Mouse (Mus musculus): Measurements from ENCODE around the gene Sympk. TPM values are rescaled to one million over a fixed set of nuclear protein-coding genes. Genes with fewer than 3 reads are reported as not detected.
A peak's percentile ranks its signal among the peaks of the same experiment; 100 is the strongest.

Sympk gene
- polyA plus RNA-seq, 1 experiment from 2014 or later = 50.8 TPM

DNA sequence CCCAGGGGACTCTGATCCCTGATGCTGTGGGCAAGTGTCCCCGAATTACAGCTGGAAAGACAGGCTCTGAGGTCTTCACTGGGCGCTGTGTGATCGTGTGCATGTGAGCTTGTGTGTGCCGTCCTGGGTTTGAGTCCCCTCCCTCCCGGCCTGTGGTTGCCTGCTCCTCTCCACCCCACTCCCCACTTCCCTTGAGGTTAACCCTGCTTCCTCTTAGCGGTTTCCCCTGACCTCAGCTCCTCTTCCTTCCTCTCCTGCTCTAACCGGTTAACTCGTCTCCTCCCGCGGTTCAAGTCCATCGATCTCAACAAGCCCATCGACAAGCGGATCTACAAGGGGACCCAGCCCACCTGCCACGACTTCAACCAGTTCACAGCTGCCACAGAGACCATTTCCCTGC, 53.6 kb downstream of the Sympk start:
- no peak for ATAC-seq (ENCODE audit: low FRiP score)
- Histone ChIP-seq H3K9me3 (replicated peaks) (no peaks in the 10 kb centered on the region), H3K27me3 (no peaks in the 10 kb centered on the region), H3K4me1 (peaks cover 31% of the 10 kb centered on the region), H3K4me3 (peak overlapping the region; percentile 98), H3K27ac (no peak overlapping the region), H3K4me2 (replicated peaks) (peak overlapping the region; percentile 96), H3K36me3 (peaks cover 50% of the 10 kb centered on the region), H3K9ac (peak overlapping the region; percentile 95)
- WGBS = 78% methylated on average over 14 of the region's 14 CpGs

DNA sequence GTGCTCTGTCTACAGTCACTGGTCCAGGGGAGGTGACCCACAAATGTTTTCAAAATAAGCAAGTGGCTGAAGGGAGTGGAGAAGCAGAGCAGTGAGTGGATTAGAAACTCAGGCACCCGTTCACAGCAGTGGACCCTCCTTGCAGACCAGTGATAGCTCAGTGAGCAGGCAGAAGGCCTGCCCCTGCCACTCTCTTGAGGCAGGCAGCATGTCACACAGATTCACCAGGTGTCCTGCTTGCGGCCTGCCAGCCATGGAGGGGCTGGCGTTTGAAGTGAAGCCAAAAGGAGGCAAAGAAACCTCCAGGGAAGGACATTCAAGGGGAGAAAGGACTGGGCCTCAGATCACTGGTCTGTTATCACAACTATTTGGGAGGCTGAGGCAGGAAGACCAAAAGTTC, 54.6 kb downstream of the Sympk start:
- Histone ChIP-seq H3K4me2 (replicated peaks) (no peak overlapping the region), H3K4me3 (no peak overlapping the region), H3K27me3 (no peaks in the 10 kb centered on the region), H3K9me3 (replicated peaks) (no peaks in the 10 kb centered on the region), H3K36me3 (peaks cover 56% of the 10 kb centered on the region), H3K4me1 (peaks cover 40% of the 10 kb centered on the region), H3K9ac (no peak overlapping the region), H3K27ac (no peak overlapping the region)
- WGBS = 81% methylated on average over 3 of the region's 3 CpGs
- no peak for ATAC-seq (ENCODE audit: low FRiP score)

DNA sequence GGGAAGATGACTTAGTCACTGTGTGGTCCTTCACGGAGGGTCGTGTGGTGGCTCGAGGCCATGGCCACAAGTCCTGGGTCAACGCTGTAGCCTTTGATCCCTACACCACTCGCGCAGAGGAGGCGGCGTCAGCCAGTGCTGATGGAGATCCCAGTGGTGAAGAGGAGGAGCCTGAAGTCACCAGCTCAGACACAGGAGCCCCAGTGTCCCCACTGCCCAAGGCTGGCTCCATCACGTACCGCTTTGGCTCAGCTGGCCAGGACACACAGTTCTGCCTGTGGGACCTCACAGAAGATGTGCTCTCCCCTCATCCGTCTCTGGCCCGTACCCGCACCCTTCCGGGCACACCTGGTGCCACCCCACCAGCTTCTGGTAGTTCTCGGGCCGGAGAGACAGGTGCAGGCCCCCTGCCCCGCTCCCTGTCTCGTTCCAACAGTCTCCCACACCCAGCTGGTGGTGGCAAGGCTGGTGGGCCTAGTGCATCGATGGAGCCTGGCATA, 56.3 kb downstream of the Sympk start:
- Histone ChIP-seq H3K9me3 (replicated peaks) (no peaks in the 10 kb centered on the region), H3K4me1 (peaks cover 54% of the 10 kb centered on the region), H3K27ac (no peak overlapping the region), H3K27me3 (peaks cover 5% of the 10 kb centered on the region), H3K36me3 (peaks cover 63% of the 10 kb centered on the region), H3K9ac (no peak overlapping the region), H3K4me3 (no peak overlapping the region), H3K4me2 (replicated peaks) (no peak overlapping the region)
- ATAC-seq (ENCODE audit: low FRiP score) = no peak
- 87% methylated on average over 19 of the region's 19 CpGs for WGBS

DNA sequence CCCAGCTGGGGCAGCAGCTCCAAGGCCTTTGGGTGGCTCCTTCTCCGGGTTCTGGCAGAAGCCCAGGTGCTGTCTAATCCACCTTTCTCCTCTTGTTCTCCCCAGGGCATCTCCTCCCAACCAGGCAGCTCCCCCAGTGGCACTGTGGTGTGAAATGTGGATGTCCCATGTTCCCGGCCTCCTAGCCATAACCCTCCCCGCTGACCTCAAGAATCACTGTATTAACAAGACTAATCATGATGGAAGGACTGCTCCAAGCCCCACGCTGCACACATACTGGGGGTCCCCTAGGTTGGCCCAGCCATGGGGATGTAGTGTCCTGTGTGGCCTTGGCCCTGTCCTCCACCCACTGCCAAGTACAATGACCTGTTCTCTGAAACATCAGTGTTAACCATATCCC, 58.0 kb downstream of the Sympk start:
- WGBS = 80% methylated on average over 4 of the region's 4 CpGs

DNA sequence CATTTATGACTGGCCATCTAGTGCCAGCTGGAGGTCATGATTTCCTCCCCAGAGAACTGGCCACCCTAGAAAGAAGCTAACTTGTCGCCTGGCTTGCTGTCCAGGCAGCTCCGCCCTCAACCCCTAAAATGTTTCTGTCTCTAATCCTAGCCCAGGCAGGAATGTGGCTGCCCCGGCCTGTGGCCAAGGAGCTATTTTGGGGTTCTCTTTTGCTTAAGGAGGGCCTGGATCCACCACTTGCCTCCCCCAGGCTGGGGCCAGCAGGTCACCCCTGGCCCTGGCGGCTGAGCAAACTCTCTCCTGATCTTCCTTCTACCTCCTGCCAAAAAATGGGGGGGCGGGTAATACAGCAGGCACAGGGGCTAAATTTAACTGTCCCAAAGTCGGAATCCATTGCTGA, 58.9 kb downstream of the Sympk start:
- Histone ChIP-seq H3K4me1 (peaks cover 44% of the 10 kb centered on the region), H3K36me3 (peaks cover 71% of the 10 kb centered on the region), H3K9me3 (replicated peaks) (no peaks in the 10 kb centered on the region), H3K4me2 (replicated peaks) (no peak overlapping the region), H3K27ac (0 out of 2 replicates have a peak overlapping the region, but pooled peaks have one; percentile 4), H3K4me3 (no peak overlapping the region), H3K27me3 (peaks cover 5% of the 10 kb centered on the region), H3K9ac (no peak overlapping the region)
- no peak for ATAC-seq (ENCODE audit: low FRiP score)
- 65% methylated on average over 6 of the region's 6 CpGs for WGBS

More for the DNA sequence above, 58.0 kb downstream of the Sympk start:
- H3K27me3 ChIP-seq = peaks cover 5% of the 10 kb centered on the region
- H3K4me1 ChIP-seq = peaks cover 53% of the 10 kb centered on the region
- no peak overlapping the region for H3K27ac ChIP-seq
- no peak overlapping the region for H3K9ac ChIP-seq
- no peak overlapping the region for H3K4me3 ChIP-seq
- H3K9me3 ChIP-seq (replicated peaks) = no peaks in the 10 kb centered on the region
- H3K4me2 ChIP-seq (replicated peaks) = no peak overlapping the region
- ATAC-seq (ENCODE audit: low FRiP score) = no peak
- peaks cover 65% of the 10 kb centered on the region for H3K36me3 ChIP-seq

DNA sequence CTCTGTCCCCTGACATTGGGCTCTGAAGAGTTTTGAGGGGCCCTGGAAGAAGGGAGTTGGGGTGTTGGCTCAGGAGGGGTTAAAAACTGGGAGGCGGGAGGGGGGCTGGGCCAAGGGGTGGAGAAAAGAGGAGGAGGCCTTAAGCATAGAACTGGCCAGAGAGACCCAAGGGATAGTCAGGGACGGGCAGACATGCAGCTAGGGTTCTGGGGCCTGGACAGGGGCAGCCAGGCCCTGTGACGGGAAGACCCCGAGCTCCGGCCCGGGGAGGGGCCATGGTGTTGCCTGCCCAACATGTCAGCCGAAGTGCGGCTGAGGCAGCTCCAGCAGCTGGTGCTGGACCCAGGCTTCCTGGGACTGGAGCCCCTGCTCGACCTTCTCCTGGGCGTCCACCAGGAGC, 59.5 kb downstream of the Sympk start, which contains the start of gene Dmpk:
Gene Dmpk, plus strand, starts transcription at position 149 of the 400 bp plus-strand sequence.
- Histone ChIP-seq H3K9me3 (replicated peaks) (no peaks in the 10 kb centered on the region), H3K4me2 (replicated peaks) (no peak within 1 kb of the TSS), H3K4me1 (peaks cover 42% of the 10 kb centered on the region), H3K36me3 (peaks cover 71% of the 10 kb centered on the region), H3K4me3 (no peak within 1 kb of the TSS), H3K27me3 (peaks cover 5% of the 10 kb centered on the region), H3K9ac (no peak within 1 kb of the TSS), H3K27ac (0 out of 2 replicates have a peak within 1 kb of the TSS, but pooled peaks have one; percentile 4)
- WGBS = 46% methylated on average over 10 of the region's 10 CpGs
- ATAC-seq (ENCODE audit: low FRiP score) = no peak

DNA sequence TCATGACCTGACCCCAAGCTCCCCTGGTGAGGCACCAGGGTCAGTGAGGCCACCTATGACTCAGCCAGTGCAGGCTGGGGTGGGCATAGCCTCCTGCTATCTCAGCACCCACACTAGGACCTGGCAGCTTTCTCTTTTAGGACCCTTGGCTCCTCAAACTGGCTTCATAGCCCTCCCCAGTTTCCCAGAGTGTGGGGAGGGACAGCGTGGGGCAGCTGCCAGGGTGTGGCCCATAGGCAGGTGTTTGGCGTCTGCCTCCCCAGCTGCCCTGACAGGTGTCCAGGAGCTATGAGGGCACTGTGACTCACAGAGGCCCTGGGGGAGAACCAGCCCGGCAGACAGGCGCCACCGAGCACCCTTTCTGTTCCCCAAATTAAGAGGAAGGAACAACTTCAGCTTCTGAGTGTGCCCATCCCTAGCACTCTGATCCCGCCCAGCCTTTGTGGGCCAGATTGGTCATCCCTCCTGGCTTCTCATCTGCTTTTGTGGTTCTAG, 60.1 kb downstream of the Sympk start:
- Histone ChIP-seq H3K36me3 (peaks cover 65% of the 10 kb centered on the region), H3K4me2 (replicated peaks) (no peak overlapping the region), H3K4me3 (no peak overlapping the region), H3K27ac (no peak overlapping the region), H3K4me1 (peaks cover 42% of the 10 kb centered on the region), H3K9me3 (replicated peaks) (no peaks in the 10 kb centered on the region), H3K27me3 (peaks cover 5% of the 10 kb centered on the region), H3K9ac (no peak overlapping the region)
- 79% methylated on average over 6 of the region's 6 CpGs for WGBS
- ATAC-seq (ENCODE audit: low FRiP score) = no peak

DNA sequence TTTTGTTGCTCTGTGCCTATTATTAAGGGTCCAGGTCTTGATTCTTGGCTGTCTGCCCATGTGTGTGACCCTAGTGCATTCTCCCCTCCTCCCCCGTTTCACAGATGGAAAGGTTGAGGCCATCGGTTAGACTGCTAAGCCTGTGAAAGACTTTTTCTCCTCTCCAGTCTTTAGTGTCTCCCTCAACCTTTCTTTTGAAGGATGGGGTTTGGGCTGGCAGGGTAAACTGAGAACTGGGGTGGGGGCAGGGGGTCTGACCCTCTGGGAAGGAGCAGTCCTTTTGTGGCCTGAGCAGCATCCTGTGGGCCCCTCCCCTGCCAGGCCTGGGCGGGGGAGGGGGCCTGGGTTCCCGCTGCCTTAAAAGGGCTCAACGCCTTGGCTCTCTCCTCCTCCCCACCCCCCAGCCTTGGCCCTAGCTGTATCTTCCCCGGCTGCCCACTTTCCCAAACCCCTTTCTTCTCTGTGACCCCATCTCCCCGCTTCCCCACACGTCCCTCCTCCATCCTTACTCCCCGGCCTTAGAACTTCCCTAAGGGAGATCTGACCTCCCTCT, 60.8 kb downstream of the Sympk start:
- ATAC-seq (ENCODE audit: low FRiP score) = no peak
- peaks cover 42% of the 10 kb centered on the region for H3K4me1 ChIP-seq
- no peaks in the 10 kb centered on the region for H3K9me3 ChIP-seq (replicated peaks)
- no peak overlapping the region for H3K4me2 ChIP-seq (replicated peaks)
- no peak overlapping the region for H3K9ac ChIP-seq
- H3K27ac ChIP-seq = no peak overlapping the region
- H3K36me3 ChIP-seq = peaks cover 62% of the 10 kb centered on the region
- peaks cover 5% of the 10 kb centered on the region for H3K27me3 ChIP-seq
- 27% methylated on average over 9 of the region's 9 CpGs for WGBS
- H3K4me3 ChIP-seq = no peak overlapping the region

DNA sequence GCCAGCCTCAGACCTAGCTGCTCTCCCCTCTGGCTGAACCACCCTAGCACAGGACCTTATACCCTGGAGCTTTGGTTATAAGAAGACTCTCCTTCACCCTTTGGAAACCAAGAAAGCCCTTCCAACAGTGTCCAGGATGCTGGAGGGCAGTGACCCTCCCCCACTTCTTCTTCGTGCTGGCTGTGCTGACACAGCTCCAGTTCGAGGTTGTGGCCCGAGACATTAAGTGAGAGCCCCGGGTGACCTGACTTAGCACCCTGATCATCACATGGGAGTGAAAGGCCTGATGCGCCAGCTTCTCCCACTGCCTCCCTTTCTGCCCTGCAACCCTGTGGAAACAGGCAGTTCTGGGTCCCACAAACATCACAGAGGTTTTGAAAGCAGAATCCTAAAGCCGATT, 61.3 kb downstream of the Sympk start:
- no peak for ATAC-seq (ENCODE audit: low FRiP score)
- Histone ChIP-seq H3K27ac (no peak overlapping the region), H3K36me3 (peaks cover 58% of the 10 kb centered on the region)

DNA sequence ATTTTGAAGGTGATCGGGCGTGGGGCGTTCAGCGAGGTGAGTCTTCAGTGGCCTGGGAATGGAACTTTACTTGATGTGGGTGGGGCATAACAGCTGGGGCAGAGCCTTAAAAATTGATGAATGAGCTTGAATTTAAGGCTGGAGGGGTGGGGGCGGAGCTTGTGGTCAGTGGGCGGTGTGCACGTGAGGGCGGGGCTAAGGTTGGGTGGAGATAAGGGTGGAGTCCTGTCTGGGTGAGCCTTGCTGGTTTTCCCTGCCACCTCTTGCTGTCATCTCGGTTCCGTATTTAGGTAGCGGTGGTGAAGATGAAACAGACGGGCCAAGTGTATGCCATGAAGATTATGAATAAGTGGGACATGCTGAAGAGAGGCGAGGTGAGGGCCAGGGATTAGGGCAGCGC, 61.9 kb downstream of the Sympk start:
- Histone ChIP-seq H3K9ac (no peak overlapping the region), H3K4me3 (no peak overlapping the region)

More for the DNA sequence above, 61.3 kb downstream of the Sympk start:
- Histone ChIP-seq H3K9ac (no peak overlapping the region), H3K9me3 (replicated peaks) (no peaks in the 10 kb centered on the region), H3K4me2 (replicated peaks) (no peak overlapping the region), H3K4me3 (no peak overlapping the region), H3K27me3 (peaks cover 9% of the 10 kb centered on the region), H3K4me1 (peaks cover 42% of the 10 kb centered on the region)
- WGBS = 12% methylated on average over 6 of the region's 6 CpGs

DNA sequence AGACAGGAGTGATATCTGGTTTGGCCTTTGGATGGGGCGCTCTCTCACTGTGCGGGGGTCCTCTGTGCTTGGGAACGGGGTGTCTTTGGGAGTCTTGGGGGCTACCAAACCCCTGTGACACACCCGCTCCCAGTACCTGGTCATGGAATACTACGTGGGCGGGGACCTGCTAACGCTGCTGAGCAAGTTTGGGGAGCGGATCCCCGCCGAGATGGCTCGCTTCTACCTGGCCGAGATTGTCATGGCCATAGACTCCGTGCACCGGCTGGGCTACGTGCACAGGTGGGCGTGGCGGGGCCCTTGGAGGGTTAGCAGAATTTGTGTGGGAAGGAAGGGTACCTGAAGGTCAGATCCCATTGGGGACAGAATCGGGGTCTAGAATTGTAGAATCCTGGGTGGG, 62.6 kb downstream of the Sympk start:
- H3K4me2 ChIP-seq (replicated peaks) = no peak overlapping the region
- no peaks in the 10 kb centered on the region for H3K9me3 ChIP-seq (replicated peaks)
- H3K4me3 ChIP-seq = no peak overlapping the region
- 58% methylated on average over 18 of the region's 18 CpGs for WGBS
- peaks cover 41% of the 10 kb centered on the region for H3K4me1 ChIP-seq
- H3K9ac ChIP-seq = no peak overlapping the region
- peaks cover 22% of the 10 kb centered on the region for H3K27me3 ChIP-seq
- ATAC-seq (ENCODE audit: low FRiP score) = no peak
- no peak overlapping the region for H3K27ac ChIP-seq
- H3K36me3 ChIP-seq = peaks cover 53% of the 10 kb centered on the region

More for the DNA sequence above, 61.9 kb downstream of the Sympk start:
- Histone ChIP-seq H3K4me1 (peaks cover 42% of the 10 kb centered on the region), H3K9me3 (replicated peaks) (no peaks in the 10 kb centered on the region), H3K27ac (no peak overlapping the region), H3K27me3 (peaks cover 15% of the 10 kb centered on the region), H3K4me2 (replicated peaks) (no peak overlapping the region), H3K36me3 (peaks cover 57% of the 10 kb centered on the region)
- ATAC-seq (ENCODE audit: low FRiP score) = no peak
- 15% methylated on average over 14 of the region's 14 CpGs for WGBS

DNA sequence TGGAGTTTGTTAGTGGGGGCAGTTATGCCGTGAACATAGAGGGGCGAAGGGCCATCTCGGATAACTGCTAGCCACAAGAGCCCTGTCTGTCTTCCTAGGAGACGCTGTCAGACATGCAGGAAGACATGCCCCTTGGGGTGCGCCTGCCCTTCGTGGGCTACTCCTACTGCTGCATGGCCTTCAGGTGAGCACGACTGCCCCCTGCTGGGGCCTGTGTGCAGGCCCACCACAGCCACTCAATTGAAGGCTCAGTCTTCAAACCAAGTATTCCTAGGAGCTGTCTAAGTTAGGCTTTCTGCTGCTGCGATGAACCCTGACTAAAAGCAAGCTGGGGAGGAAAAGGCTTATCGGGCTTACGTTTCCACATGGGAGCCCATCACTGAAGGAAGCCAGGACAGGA, 64.6 kb downstream of the Sympk start:
- Histone ChIP-seq H3K36me3 (peaks cover 36% of the 10 kb centered on the region), H3K4me1 (peaks cover 42% of the 10 kb centered on the region), H3K9ac (no peak overlapping the region), H3K27ac (no peak overlapping the region), H3K4me2 (replicated peaks) (no peak overlapping the region), H3K4me3 (no peak overlapping the region), H3K9me3 (replicated peaks) (no peaks in the 10 kb centered on the region), H3K27me3 (peaks cover 29% of the 10 kb centered on the region)
- no peak for ATAC-seq (ENCODE audit: low FRiP score)
- WGBS = 43% methylated on average over 10 of the region's 10 CpGs

DNA sequence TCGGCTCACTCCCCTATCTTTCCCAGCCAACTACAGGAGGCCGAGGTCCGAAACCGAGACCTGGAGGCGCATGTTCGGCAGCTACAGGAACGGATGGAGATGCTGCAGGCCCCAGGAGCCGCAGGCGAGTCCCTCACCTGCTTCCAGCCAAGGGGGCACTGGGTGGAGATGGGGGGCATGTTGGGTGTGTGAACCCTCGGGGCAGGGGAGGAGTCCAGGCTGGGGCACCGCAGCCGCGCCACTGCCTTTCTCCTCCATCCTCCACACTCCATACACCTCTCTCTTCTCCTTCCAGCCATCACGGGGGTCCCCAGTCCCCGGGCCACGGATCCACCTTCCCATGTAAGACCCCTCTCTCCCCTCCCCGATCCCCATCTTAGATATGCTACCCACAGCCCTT, 67.7 kb downstream of the Sympk start:
- H3K4me3 ChIP-seq = no peak overlapping the region; the same call in 1 of the 2 replicates
- peaks cover 33% of the 10 kb centered on the region for H3K27me3 ChIP-seq
- H3K4me1 ChIP-seq = peaks cover 47% of the 10 kb centered on the region
- no peak overlapping the region for H3K27ac ChIP-seq
- peaks cover 30% of the 10 kb centered on the region for H3K36me3 ChIP-seq
- peak overlapping the region; percentile 89 for H3K4me2 ChIP-seq (replicated peaks)
- 0 out of 2 replicates have a peak overlapping the region, but pooled peaks have one; percentile 18 for H3K9ac ChIP-seq
- H3K9me3 ChIP-seq (replicated peaks) = no peaks in the 10 kb centered on the region
- 31% methylated on average over 17 of the region's 17 CpGs for WGBS
- ATAC-seq (ENCODE audit: low FRiP score) = no peak

All from hindbrain, embryonic 12.5 days (tissue).